Mouse (Mus musculus): ENCODE data around the gene Gm49325. TPM values are rescaled to one million over a fixed set of nuclear protein-coding genes. Genes with fewer than 3 reads are reported as not detected.

Gm49325 gene
- polyA plus RNA-seq, 1 experiment from 2014 or later, result not detected

- 94% methylated on average over 9 of the region's 9 CpGs for WGBS
- Histone ChIP-seq H3K27me3 (ENCODE audit: control insufficient read depth, insufficient read depth, low read length) (no peaks in the 10 kb centered on the region), H3K36me3 (ENCODE audit: control insufficient read depth, insufficient read depth, low read length) (peaks cover 21% of the 10 kb centered on the region), H3K4me3 (ENCODE audit: low read depth, low read length) (no peak overlapping the region), H3K27ac (ENCODE audit: low read depth, low read length) (no peak overlapping the region), H3K4me1 (ENCODE audit: control insufficient read depth, insufficient read depth, low read length) (no peaks in the 10 kb centered on the region), H3K4me2 (no peak overlapping the region), H3K9me3 (ENCODE audit: control insufficient read depth, low read length) (no peaks in the 10 kb centered on the region), H3K9ac (ENCODE audit: low read length) (no peak overlapping the region)
- ATAC-seq (ENCODE audit: low FRiP score), result no peak
- DNase-seq (ENCODE audit: low spot score, missing footprints), result no peak
Observed at GRCm38 (mm10) chr10:77616166-77616565, 10.2 kb downstream of the Gm49325 start.

- WGBS, result 93% methylated on average over 7 of the region's 7 CpGs
Observed at GRCm38 (mm10) chr10:77616926-77617325, 10.9 kb downstream of the Gm49325 start.

GRCm38 (mm10) chr10:77621546-77621945 lies 15.5 kb downstream of the Gm49325 start:
- Histone ChIP-seq H3K27ac (ENCODE audit: low read depth, low read length) (peak overlapping the region; percentile 65), H3K4me2 (peak overlapping the region; percentile 63), H3K9ac (ENCODE audit: low read length) (peak overlapping the region; percentile 90), H3K27me3 (ENCODE audit: control insufficient read depth, insufficient read depth, low read length) (no peaks in the 10 kb centered on the region), H3K4me1 (ENCODE audit: control insufficient read depth, insufficient read depth, low read length) (peaks cover 10% of the 10 kb centered on the region; the same call in 1 of the 2 replicates), H3K4me3 (ENCODE audit: low read depth, low read length) (peak overlapping the region; percentile 78), H3K9me3 (ENCODE audit: control insufficient read depth, low read length) (no peaks in the 10 kb centered on the region), H3K36me3 (ENCODE audit: control insufficient read depth, insufficient read depth, low read length) (peaks cover 4% of the 10 kb centered on the region)
- DNase-seq (ENCODE audit: low spot score, missing footprints) (no peak), ATAC-seq (ENCODE audit: low FRiP score) (no peak)
- whole genome bisulfite sequencing, result 78% methylated on average over 8 of the region's 8 CpGs

More at GRCm38 (mm10) chr10:77616926-77617325, 10.9 kb downstream of the Gm49325 start:
- H3K36me3 ChIP-seq (ENCODE audit: control insufficient read depth, insufficient read depth, low read length), result peaks cover 21% of the 10 kb centered on the region
- no peak overlapping the region for H3K27ac ChIP-seq (ENCODE audit: low read depth, low read length)
- H3K4me1 ChIP-seq (ENCODE audit: control insufficient read depth, insufficient read depth, low read length), result peaks cover 4% of the 10 kb centered on the region; the same call in 1 of the 2 replicates
- no peaks in the 10 kb centered on the region for H3K9me3 ChIP-seq (ENCODE audit: control insufficient read depth, low read length)
- no peak for ATAC-seq (ENCODE audit: low FRiP score)
- H3K4me3 ChIP-seq (ENCODE audit: low read depth, low read length), result no peak overlapping the region
- H3K9ac ChIP-seq (ENCODE audit: low read length), result no peak overlapping the region
- H3K27me3 ChIP-seq (ENCODE audit: control insufficient read depth, insufficient read depth, low read length), result no peaks in the 10 kb centered on the region
- H3K4me2 ChIP-seq, result no peak overlapping the region
- DNase-seq (ENCODE audit: low spot score, missing footprints), result no peak

GRCm38 (mm10) chr10:77622055-77622988 lies 16.3 kb downstream of the Gm49325 start, which contains the start of gene Ube2g2:
TSS of gene Ube2g2 (plus strand) at chr10:77622275.
- peak within 1 kb of the TSS; percentile 65 for H3K27ac ChIP-seq (ENCODE audit: low read depth, low read length)
- peak within 1 kb of the TSS; percentile 90 for H3K9ac ChIP-seq (ENCODE audit: low read length)
- under 1% methylated on average over 94 of the region's 96 CpGs for WGBS
- H3K36me3 ChIP-seq (ENCODE audit: control insufficient read depth, insufficient read depth, low read length), result peaks cover 3% of the 10 kb centered on the region; the same call in 1 of the 2 replicates
- peaks cover 10% of the 10 kb centered on the region; the same call in 1 of the 2 replicates for H3K4me1 ChIP-seq (ENCODE audit: control insufficient read depth, insufficient read depth, low read length)
- DNase-seq (ENCODE audit: low spot score, missing footprints) (peak; percentile 99), ATAC-seq (ENCODE audit: low FRiP score) (peak; percentile 94)
- peak within 1 kb of the TSS; percentile 63 for H3K4me2 ChIP-seq
- H3K4me3 ChIP-seq (ENCODE audit: low read depth, low read length), result peak within 1 kb of the TSS; percentile 78
- H3K9me3 ChIP-seq (ENCODE audit: control insufficient read depth, low read length), result no peaks in the 10 kb centered on the region
- H3K27me3 ChIP-seq (ENCODE audit: control insufficient read depth, insufficient read depth, low read length), result no peaks in the 10 kb centered on the region

- Histone ChIP-seq H3K4me3 (ENCODE audit: low read depth, low read length) (peak overlapping the region; percentile 78), H3K27ac (ENCODE audit: low read depth, low read length) (no peak overlapping the region), H3K9me3 (ENCODE audit: control insufficient read depth, low read length) (no peaks in the 10 kb centered on the region), H3K4me2 (peak overlapping the region; percentile 63), H3K27me3 (ENCODE audit: control insufficient read depth, insufficient read depth, low read length) (no peaks in the 10 kb centered on the region), H3K4me1 (ENCODE audit: control insufficient read depth, insufficient read depth, low read length) (peaks cover 10% of the 10 kb centered on the region; the same call in 1 of the 2 replicates), H3K36me3 (ENCODE audit: control insufficient read depth, insufficient read depth, low read length) (no peaks in the 10 kb centered on the region), H3K9ac (ENCODE audit: low read length) (peak overlapping the region; percentile 90)
- no peak for ATAC-seq (ENCODE audit: low FRiP score)
- WGBS, result 15% methylated on average over 8 of the region's 8 CpGs
- peak; percentile 89 for DNase-seq (ENCODE audit: low spot score, missing footprints)
Observed at GRCm38 (mm10) chr10:77623069-77623492, 17.1 kb downstream of the Gm49325 start.

GRCm38 (mm10) chr10:77623639-77624400 lies 17.8 kb downstream of the Gm49325 start:
- H3K9me3 ChIP-seq (ENCODE audit: control insufficient read depth, low read length), result no peaks in the 10 kb centered on the region
- H3K4me1 ChIP-seq (ENCODE audit: control insufficient read depth, insufficient read depth, low read length), result peaks cover 10% of the 10 kb centered on the region; the same call in 1 of the 2 replicates
- H3K4me2 ChIP-seq, result peak overlapping the region; percentile 63
- H3K27me3 ChIP-seq (ENCODE audit: control insufficient read depth, insufficient read depth, low read length), result no peaks in the 10 kb centered on the region
- 93% methylated on average over 10 of the region's 10 CpGs for WGBS
- ATAC-seq (ENCODE audit: low FRiP score), result no peak
- H3K36me3 ChIP-seq (ENCODE audit: control insufficient read depth, insufficient read depth, low read length), result no peaks in the 10 kb centered on the region
- peak overlapping the region; percentile 78; the same call in 1 of the 2 replicates for H3K4me3 ChIP-seq (ENCODE audit: low read depth, low read length)
- no peak overlapping the region for H3K9ac ChIP-seq (ENCODE audit: low read length)
- no peak for DNase-seq (ENCODE audit: low spot score, missing footprints)
- H3K27ac ChIP-seq (ENCODE audit: low read depth, low read length), result no peak overlapping the region

- Histone ChIP-seq H3K9ac (ENCODE audit: low read length) (no peak overlapping the region), H3K4me2 (no peak overlapping the region), H3K36me3 (ENCODE audit: control insufficient read depth, insufficient read depth, low read length) (no peaks in the 10 kb centered on the region), H3K27ac (ENCODE audit: low read depth, low read length) (no peak overlapping the region), H3K9me3 (ENCODE audit: control insufficient read depth, low read length) (no peaks in the 10 kb centered on the region), H3K4me1 (ENCODE audit: control insufficient read depth, insufficient read depth, low read length) (peaks cover 10% of the 10 kb centered on the region; the same call in 1 of the 2 replicates), H3K4me3 (ENCODE audit: low read depth, low read length) (no peak overlapping the region), H3K27me3 (ENCODE audit: control insufficient read depth, insufficient read depth, low read length) (no peaks in the 10 kb centered on the region)
- no peak for ATAC-seq (ENCODE audit: low FRiP score)
- WGBS, result 80% methylated on average over 7 of the region's 7 CpGs
- no peak for DNase-seq (ENCODE audit: low spot score, missing footprints)
Observed at GRCm38 (mm10) chr10:77624570-77624995, 18.6 kb downstream of the Gm49325 start.

- Histone ChIP-seq H3K36me3 (ENCODE audit: control insufficient read depth, insufficient read depth, low read length) (no peaks in the 10 kb centered on the region), H3K27me3 (ENCODE audit: control insufficient read depth, insufficient read depth, low read length) (no peaks in the 10 kb centered on the region), H3K9me3 (ENCODE audit: control insufficient read depth, low read length) (no peaks in the 10 kb centered on the region), H3K9ac (ENCODE audit: low read length) (no peak overlapping the region), H3K4me2 (no peak overlapping the region), H3K27ac (ENCODE audit: low read depth, low read length) (no peak overlapping the region), H3K4me1 (ENCODE audit: control insufficient read depth, insufficient read depth, low read length) (peaks cover 10% of the 10 kb centered on the region; the same call in 1 of the 2 replicates), H3K4me3 (ENCODE audit: low read depth, low read length) (no peak overlapping the region)
- 92% methylated on average over 7 of the region's 7 CpGs for WGBS
- no peak for DNase-seq (ENCODE audit: low spot score, missing footprints)
- ATAC-seq (ENCODE audit: low FRiP score), result no peak
Observed at GRCm38 (mm10) chr10:77626036-77626435, 20.0 kb downstream of the Gm49325 start.
